Mouse (Mus musculus) liver, adult 10 weeks (tissue): ENCODE measurements around the gene Cldn34b1. TPM values are rescaled to one million over a fixed set of nuclear protein-coding genes. Genes with fewer than 3 reads are reported as not detected.

Experiments used
- polyA plus RNA-seq: library from polyadenylated mRNA; stranded (reverse); fragments of 350-450 nt; fragmentation: Illumina TruSeq; extraction: RNeasy Lipid Tissue Mini Kit (QIAGEN cat#74804); gene quantifications from one replicate; pipeline ENCODE4 v1.2.3, GENCODE M21; 2014; ENCODE audit warnings: low read depth, low replicate concordance

Cldn34b1 gene
- polyA plus RNA-seq, result not detected

GRCm38 (mm10) chrX:154890167-154890566 is at the start of gene Cldn34b1:
Gene Cldn34b1 (minus strand): TSS chrX:154890267.

GRCm38 (mm10) chrX:154935887-154936286 is 45.8 kb upstream of the Cldn34b1 start, which contains the start of gene Magea6:
Gene Magea6 (minus strand): TSS chrX:154935987.

Other genes starting within 250 kb of the Cldn34b1 start
- gene Magea6, start 45.7 kb upstream of the Cldn34b1 start, polyA plus RNA-seq, result not detected
- not detected for gene Magea3, start 59.2 kb upstream of the Cldn34b1 start, polyA plus RNA-seq
- not detected for gene Magea8, start 105.6 kb upstream of the Cldn34b1 start, polyA plus RNA-seq
- not detected for gene Magea5, start 172.9 kb upstream of the Cldn34b1 start, polyA plus RNA-seq
- not detected for gene Magea1, start 199.5 kb upstream of the Cldn34b1 start, polyA plus RNA-seq
- not detected for gene Magea2, start 203.4 kb upstream of the Cldn34b1 start, polyA plus RNA-seq
- gene Cldn34b2, start 238.1 kb upstream of the Cldn34b1 start, polyA plus RNA-seq, result not detected